Mouse (Mus musculus): ENCODE measurements around the gene Gm40460. TPM values are rescaled to one million over a fixed set of nuclear protein-coding genes. Genes with fewer than 3 reads are reported as not detected.
"Not testable (repeated sequence)": the region's sequence is repeated elsewhere in the genome, so short reads cannot be mapped to it uniquely, and the experiment has no call there.

The Gm40460 gene
- polyA plus RNA-seq, 1 experiment from 2014 or later: not detected

- not testable (repeated sequence) for H3K4me1 ChIP-seq (ENCODE audit: control insufficient read depth, insufficient read depth, low read length); H3K4me3 ChIP-seq (ENCODE audit: low read depth, low read length); H3K27ac ChIP-seq (replicated peaks; ENCODE audit: low read depth, low read length); H3K9me3 ChIP-seq (ENCODE audit: control insufficient read depth, low read length); H3K27me3 ChIP-seq (ENCODE audit: control insufficient read depth, insufficient read depth, low read length); H3K36me3 ChIP-seq (ENCODE audit: control insufficient read depth, insufficient read depth, low read length); DNase-seq (ENCODE audit: low spot score); H3K4me2 ChIP-seq (ENCODE audit: low read depth, severe bottlenecking); H3K9ac ChIP-seq (ENCODE audit: low read length); ATAC-seq (ENCODE audit: insufficient number of reproducible peaks, low FRiP score, low TSS enrichment, low read depth)
Observed at GRCm38 (mm10) chr7:142274263-142274662, 33.4 kb upstream of the Gm40460 start, which contains the start of gene Gm4559. TSS of gene Gm4559 (minus strand) at chr7:142274363.

- not testable (repeated sequence) for H3K27ac ChIP-seq (replicated peaks; ENCODE audit: low read depth, low read length); ATAC-seq (ENCODE audit: insufficient number of reproducible peaks, low FRiP score, low TSS enrichment, low read depth); H3K27me3 ChIP-seq (ENCODE audit: control insufficient read depth, insufficient read depth, low read length); DNase-seq (ENCODE audit: low spot score); H3K9ac ChIP-seq (ENCODE audit: low read length); H3K36me3 ChIP-seq (ENCODE audit: control insufficient read depth, insufficient read depth, low read length); H3K9me3 ChIP-seq (ENCODE audit: control insufficient read depth, low read length); H3K4me3 ChIP-seq (ENCODE audit: low read depth, low read length); H3K4me1 ChIP-seq (ENCODE audit: control insufficient read depth, insufficient read depth, low read length); H3K4me2 ChIP-seq (ENCODE audit: low read depth, severe bottlenecking)
- WGBS: 63% methylated on average over 1 of the region's 1 CpGs
Observed at GRCm38 (mm10) chr7:142258254-142258653, 17.4 kb upstream of the Gm40460 start, which contains the start of gene Gm2431. TSS of gene Gm2431 (minus strand) at chr7:142258354.

- no peaks in the 10 kb centered on the region for H3K36me3 ChIP-seq (ENCODE audit: control insufficient read depth, insufficient read depth, low read length)
- H3K9me3 ChIP-seq (ENCODE audit: control insufficient read depth, low read length): no peaks in the 10 kb centered on the region
- H3K4me3 ChIP-seq (ENCODE audit: low read depth, low read length): no peak overlapping the region
- H3K27ac ChIP-seq (replicated peaks; ENCODE audit: low read depth, low read length): no peak overlapping the region
- H3K27me3 ChIP-seq (ENCODE audit: control insufficient read depth, insufficient read depth, low read length): no peaks in the 10 kb centered on the region
- no peaks in the 10 kb centered on the region for H3K4me1 ChIP-seq (ENCODE audit: control insufficient read depth, insufficient read depth, low read length)
- DNase-seq (ENCODE audit: low spot score): peak; percentile 48
- WGBS: 0% methylated on average over 2 of the region's 2 CpGs
- no peak for ATAC-seq (ENCODE audit: insufficient number of reproducible peaks, low FRiP score, low TSS enrichment, low read depth)
- H3K4me2 ChIP-seq (ENCODE audit: low read depth, severe bottlenecking): no peak overlapping the region
- no peak overlapping the region for H3K9ac ChIP-seq (ENCODE audit: low read length)
Observed at GRCm38 (mm10) chr7:142255517-142255916, 14.6 kb upstream of the Gm40460 start.

- H3K9me3 ChIP-seq (ENCODE audit: control insufficient read depth, low read length): no peaks in the 10 kb centered on the region
- ATAC-seq (ENCODE audit: insufficient number of reproducible peaks, low FRiP score, low TSS enrichment, low read depth) (no peak), DNase-seq (ENCODE audit: low spot score) (peak; percentile 53)
- no peaks in the 10 kb centered on the region for H3K27me3 ChIP-seq (ENCODE audit: control insufficient read depth, insufficient read depth, low read length)
- no peak overlapping the region for H3K27ac ChIP-seq (replicated peaks; ENCODE audit: low read depth, low read length)
- no peaks in the 10 kb centered on the region for H3K36me3 ChIP-seq (ENCODE audit: control insufficient read depth, insufficient read depth, low read length)
- no peak overlapping the region for H3K4me2 ChIP-seq (ENCODE audit: low read depth, severe bottlenecking)
- H3K9ac ChIP-seq (ENCODE audit: low read length): no peak overlapping the region
- H3K4me1 ChIP-seq (ENCODE audit: control insufficient read depth, insufficient read depth, low read length): no peaks in the 10 kb centered on the region
- WGBS: 0% methylated on average over 1 of the region's 1 CpGs
- no peak overlapping the region for H3K4me3 ChIP-seq (ENCODE audit: low read depth, low read length)
Observed at GRCm38 (mm10) chr7:142249824-142250223, 8.9 kb upstream of the Gm40460 start.

GRCm38 (mm10) chr7:142231540-142231939 lies 9.3 kb downstream of the Gm40460 start:
- Histone ChIP-seq H3K36me3 (ENCODE audit: control insufficient read depth, insufficient read depth, low read length) (no peaks in the 10 kb centered on the region), H3K27me3 (ENCODE audit: control insufficient read depth, insufficient read depth, low read length) (no peaks in the 10 kb centered on the region), H3K27ac (replicated peaks; ENCODE audit: low read depth, low read length) (no peak overlapping the region), H3K4me2 (ENCODE audit: low read depth, severe bottlenecking) (no peak overlapping the region), H3K9me3 (ENCODE audit: control insufficient read depth, low read length) (no peaks in the 10 kb centered on the region; the same call in 1 of the 2 replicates), H3K4me3 (ENCODE audit: low read depth, low read length) (no peak overlapping the region), H3K9ac (ENCODE audit: low read length) (no peak overlapping the region), H3K4me1 (ENCODE audit: control insufficient read depth, insufficient read depth, low read length) (no peaks in the 10 kb centered on the region)
- no peak for ATAC-seq (ENCODE audit: insufficient number of reproducible peaks, low FRiP score, low TSS enrichment, low read depth)
- no peak for DNase-seq (ENCODE audit: low spot score)
- WGBS: 29% methylated on average over 1 of the region's 1 CpGs

- H3K27me3 ChIP-seq (ENCODE audit: control insufficient read depth, insufficient read depth, low read length); H3K4me3 ChIP-seq (ENCODE audit: low read depth, low read length); H3K4me1 ChIP-seq (ENCODE audit: control insufficient read depth, insufficient read depth, low read length); H3K36me3 ChIP-seq (ENCODE audit: control insufficient read depth, insufficient read depth, low read length); ATAC-seq (ENCODE audit: insufficient number of reproducible peaks, low FRiP score, low TSS enrichment, low read depth); H3K9ac ChIP-seq (ENCODE audit: low read length); DNase-seq (ENCODE audit: low spot score); H3K27ac ChIP-seq (replicated peaks; ENCODE audit: low read depth, low read length); H3K9me3 ChIP-seq (ENCODE audit: control insufficient read depth, low read length); H3K4me2 ChIP-seq (ENCODE audit: low read depth, severe bottlenecking): not testable (repeated sequence)
- WGBS: 55% methylated on average over 3 of the region's 3 CpGs
Observed at GRCm38 (mm10) chr7:142229871-142230270, 11.0 kb downstream of the Gm40460 start, which contains the start of gene Krtap5-5. TSS of gene Krtap5-5 (minus strand) at chr7:142229971.

- no peak overlapping the region for H3K27ac ChIP-seq (replicated peaks; ENCODE audit: low read depth, low read length)
- H3K4me2 ChIP-seq (ENCODE audit: low read depth, severe bottlenecking): no peak overlapping the region
- no peaks in the 10 kb centered on the region for H3K9me3 ChIP-seq (ENCODE audit: control insufficient read depth, low read length)
- 32% methylated on average over 2 of the region's 2 CpGs for WGBS
- no peaks in the 10 kb centered on the region for H3K4me1 ChIP-seq (ENCODE audit: control insufficient read depth, insufficient read depth, low read length)
- no peaks in the 10 kb centered on the region for H3K36me3 ChIP-seq (ENCODE audit: control insufficient read depth, insufficient read depth, low read length)
- H3K4me3 ChIP-seq (ENCODE audit: low read depth, low read length): no peak overlapping the region
- no peaks in the 10 kb centered on the region for H3K27me3 ChIP-seq (ENCODE audit: control insufficient read depth, insufficient read depth, low read length)
- DNase-seq (ENCODE audit: low spot score): no peak
- no peak for ATAC-seq (ENCODE audit: insufficient number of reproducible peaks, low FRiP score, low TSS enrichment, low read depth)
- H3K9ac ChIP-seq (ENCODE audit: low read length): no peak overlapping the region
Observed at GRCm38 (mm10) chr7:142224518-142224917, 16.4 kb downstream of the Gm40460 start.

- DNase-seq (ENCODE audit: low spot score); ATAC-seq (ENCODE audit: insufficient number of reproducible peaks, low FRiP score, low TSS enrichment, low read depth); H3K9me3 ChIP-seq (ENCODE audit: control insufficient read depth, low read length); H3K4me2 ChIP-seq (ENCODE audit: low read depth, severe bottlenecking); H3K9ac ChIP-seq (ENCODE audit: low read length); H3K27me3 ChIP-seq (ENCODE audit: control insufficient read depth, insufficient read depth, low read length); H3K4me1 ChIP-seq (ENCODE audit: control insufficient read depth, insufficient read depth, low read length); H3K4me3 ChIP-seq (ENCODE audit: low read depth, low read length); H3K27ac ChIP-seq (replicated peaks; ENCODE audit: low read depth, low read length); H3K36me3 ChIP-seq (ENCODE audit: control insufficient read depth, insufficient read depth, low read length): not testable (repeated sequence)
- WGBS: 72% methylated on average over 1 of the region's 1 CpGs
Observed at GRCm38 (mm10) chr7:142212136-142212535, 28.7 kb downstream of the Gm40460 start.

GRCm38 (mm10) chr7:142211559-142211958 lies 29.3 kb downstream of the Gm40460 start, which contains the start of gene Gm7579:
TSS of gene Gm7579 (plus strand) at chr7:142211859.
- DNase-seq (ENCODE audit: low spot score): no peak
- Histone ChIP-seq H3K36me3 (ENCODE audit: control insufficient read depth, insufficient read depth, low read length) (no peaks in the 10 kb centered on the region), H3K27ac (replicated peaks; ENCODE audit: low read depth, low read length) (no peak within 1 kb of the TSS), H3K27me3 (ENCODE audit: control insufficient read depth, insufficient read depth, low read length) (no peaks in the 10 kb centered on the region), H3K4me2 (ENCODE audit: low read depth, severe bottlenecking) (no peak within 1 kb of the TSS), H3K4me3 (ENCODE audit: low read depth, low read length) (no peak within 1 kb of the TSS), H3K4me1 (ENCODE audit: control insufficient read depth, insufficient read depth, low read length) (no peaks in the 10 kb centered on the region), H3K9me3 (ENCODE audit: control insufficient read depth, low read length) (no peaks in the 10 kb centered on the region), H3K9ac (ENCODE audit: low read length) (no peak within 1 kb of the TSS)
- 79% methylated on average over 1 of the region's 1 CpGs for WGBS
- ATAC-seq (ENCODE audit: insufficient number of reproducible peaks, low FRiP score, low TSS enrichment, low read depth): no peak

Data from limb, embryonic 11.5 days (tissue).